Mouse (Mus musculus) heart, postnatal 0 days (tissue): ENCODE data around the gene Slfn9. TPM values are rescaled to one million over a fixed set of nuclear protein-coding genes. Genes with fewer than 3 reads are reported as not detected.
A peak's percentile ranks its signal among the peaks of the same experiment; 100 is the strongest.

Source experiments
- ATAC-seq: fragments of 200-750 bp; cut with Nextera tagmentation; 2 replicates; pipeline ENCODE4 v1.8.0; 2017; ENCODE audit warnings: low read depth, moderate number of reproducible peaks, moderate library complexity; ENCODE audit not compliant: insufficient read depth
- DNase-seq: peaks from one replicate; pipeline ENCODE4 v3.0.0-alpha.2; 2016; ENCODE audit warnings: low spot score
- H3K27ac ChIP-seq: fragments of 300-500 bp; sonication (generic); 2 replicates; pipeline ENCODE4 v1.5.1; 2014; ENCODE audit warnings: low read depth, mild to moderate bottlenecking
- H3K27me3 ChIP-seq: fragments of 300-500 bp; sonication (generic); 2 replicates; pipeline ENCODE4 v1.6.1; 2014; ENCODE audit warnings: low read length, mixed read lengths; ENCODE audit not compliant: control insufficient read depth, insufficient read depth
- H3K36me3 ChIP-seq: fragments of 300-500 bp; sonication (generic); replicated peaks from 2 replicates; pipeline ENCODE4 v1.6.1; 2014; ENCODE audit warnings: low read length, mixed read lengths; ENCODE audit not compliant: control insufficient read depth, insufficient read depth
- H3K4me1 ChIP-seq: fragments of 300-500 bp; sonication (generic); 2 replicates; pipeline ENCODE4 v1.6.1; 2014; ENCODE audit warnings: antibody characterized with exemption; ENCODE audit not compliant: control insufficient read depth, insufficient read depth
- H3K4me2 ChIP-seq: fragments of 300-500 bp; sonication (generic); 2 replicates; pipeline ENCODE4 v1.6.1; 2014; ENCODE audit warnings: low read depth, mild to moderate bottlenecking, low read length, moderate library complexity
- H3K4me3 ChIP-seq: fragments of 300-500 bp; sonication (generic); 2 replicates; pipeline ENCODE4 v1.5.1; 2014; ENCODE audit warnings: low read depth, low read length
- H3K9ac ChIP-seq: fragments of 300-500 bp; sonication (generic); replicated peaks from 2 replicates; pipeline ENCODE4 v1.6.1; 2014; ENCODE audit warnings: low read depth, low read length, mixed read lengths
- H3K9me3 ChIP-seq: fragments of 300-500 bp; sonication (generic); replicated peaks from 2 replicates; pipeline ENCODE4 v1.6.1; 2016; ENCODE audit warnings: low read length; ENCODE audit not compliant: control insufficient read depth
- CTCF ChIP-seq: IDR thresholded peaks from 2 replicates; pipeline ENCODE4 v1.5.1; 2016; ENCODE audit warnings: antibody characterized with exemption, control low read depth, low read depth
- EP300 ChIP-seq: IDR thresholded peaks from 2 replicates; pipeline ENCODE4 v1.6.1; 2016; ENCODE audit warnings: antibody characterized with exemption, low read depth
- WGBS: fragments of 180-500 bp; shearing (Covaris S2); extraction: QIAGEN DNeasy Blood & Tissue Kit; methylation state at CpG from one replicate; pipeline ENCODE4 v1.1.7; 2014; 5-methylcytosine and 5-hydroxymethylcytosine counted together
- polyA plus RNA-seq: library from polyadenylated mRNA; unstranded; fragments of >200 nt; fragmentation: Nextera tagmentation; extraction: Ambion mirVana; gene quantifications from 2 replicates; pipeline ENCODE4 v1.2.1, GENCODE M21; 2015
- total RNA-seq: library from RNA; depleted of rRNA; stranded (reverse); fragments of >200 nt; gene quantifications from 2 replicates; pipeline ENCODE4 v1.2.3, GENCODE M21; 2014; ENCODE audit warnings: low replicate concordance

The Slfn9 gene
- total and polyA plus RNA-seq, 2 experiments from 2014 or later, result 3.1 to 4.9 TPM

GRCm38 (mm10) chr11:82954631-82955030 is 37.0 kb downstream of the Slfn9 start:
- Histone ChIP-seq H3K9ac (no peak overlapping the region), H3K4me1 (peaks cover 10% of the 10 kb centered on the region), H3K36me3 (peaks cover 6% of the 10 kb centered on the region; the same call in 1 of the 2 replicates), H3K27ac (no peak overlapping the region), H3K27me3 (peaks cover 13% of the 10 kb centered on the region; the same call in 1 of the 2 replicates), H3K4me3 (0 out of 2 replicates have a peak overlapping the region, but pooled peaks have one; percentile 52), H3K9me3 (no peaks in the 10 kb centered on the region), H3K4me2 (peak overlapping the region; percentile 76)
- no peak for DNase-seq
- 78% methylated on average over 6 of the region's 6 CpGs for WGBS
- TF ChIP-seq EP300 (no peak), CTCF (no peak)
- ATAC-seq, result no peak

DNA sequence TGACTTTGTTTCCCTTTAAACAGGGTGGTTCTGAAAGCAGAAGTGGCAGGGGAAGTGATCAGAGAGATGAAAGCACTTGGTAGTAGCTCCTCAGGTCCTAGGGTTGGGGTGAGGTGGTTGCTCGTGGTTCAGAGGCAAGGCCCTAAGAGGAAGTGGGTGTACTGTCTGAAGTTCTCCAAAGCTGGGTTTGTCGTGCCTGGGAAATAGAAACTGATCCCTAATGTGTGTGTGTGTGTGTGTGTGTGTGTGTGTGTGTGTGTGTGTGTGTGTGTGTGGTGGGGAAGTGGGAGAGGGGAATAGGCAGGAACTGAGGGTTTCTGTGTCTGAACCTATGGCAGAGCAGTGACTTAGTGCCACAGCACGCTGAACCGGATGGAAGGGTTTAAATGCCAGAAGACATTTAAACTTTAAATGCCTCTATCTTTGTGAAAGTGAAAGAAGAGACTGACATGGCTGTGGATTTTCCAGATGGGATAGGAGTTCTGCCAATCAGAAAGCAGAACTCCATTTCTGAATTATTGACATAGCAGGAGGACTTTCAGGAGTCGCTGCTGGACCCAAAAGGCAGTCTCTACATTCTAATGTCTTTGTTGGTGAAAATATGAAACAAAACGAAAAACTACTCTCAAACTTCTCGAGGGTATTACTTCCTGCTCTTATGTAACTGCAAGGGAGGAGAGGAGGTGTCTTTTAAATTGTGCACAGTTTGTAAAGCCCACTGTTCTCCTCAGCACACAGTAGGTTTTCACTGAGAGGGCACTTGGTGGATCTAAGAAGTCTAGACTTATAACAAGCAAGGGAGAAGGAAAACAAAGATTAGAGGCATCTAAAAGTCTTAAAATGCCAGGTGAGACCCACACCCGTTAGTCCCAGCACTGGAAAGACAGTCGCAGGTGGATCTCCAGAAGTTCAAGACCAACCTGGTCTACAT is 38.8 kb downstream of the Slfn9 start:
- WGBS, result 46% methylated on average over 9 of the region's 9 CpGs
- TF ChIP-seq CTCF (no peak), EP300 (no peak)
- Histone ChIP-seq H3K4me3 (peak overlapping the region; percentile 52), H3K4me2 (peak overlapping the region; percentile 76), H3K4me1 (peaks cover 10% of the 10 kb centered on the region), H3K36me3 (no peaks in the 10 kb centered on the region), H3K27ac (peak overlapping the region; percentile 91), H3K9me3 (no peaks in the 10 kb centered on the region), H3K27me3 (peaks cover 13% of the 10 kb centered on the region; the same call in 1 of the 2 replicates), H3K9ac (peak overlapping the region; percentile 55; the same call in 1 of the 2 replicates)
- peak; percentile 38 for DNase-seq
- ATAC-seq, result peak; percentile 28; the same call in 1 of the 2 replicates

DNA sequence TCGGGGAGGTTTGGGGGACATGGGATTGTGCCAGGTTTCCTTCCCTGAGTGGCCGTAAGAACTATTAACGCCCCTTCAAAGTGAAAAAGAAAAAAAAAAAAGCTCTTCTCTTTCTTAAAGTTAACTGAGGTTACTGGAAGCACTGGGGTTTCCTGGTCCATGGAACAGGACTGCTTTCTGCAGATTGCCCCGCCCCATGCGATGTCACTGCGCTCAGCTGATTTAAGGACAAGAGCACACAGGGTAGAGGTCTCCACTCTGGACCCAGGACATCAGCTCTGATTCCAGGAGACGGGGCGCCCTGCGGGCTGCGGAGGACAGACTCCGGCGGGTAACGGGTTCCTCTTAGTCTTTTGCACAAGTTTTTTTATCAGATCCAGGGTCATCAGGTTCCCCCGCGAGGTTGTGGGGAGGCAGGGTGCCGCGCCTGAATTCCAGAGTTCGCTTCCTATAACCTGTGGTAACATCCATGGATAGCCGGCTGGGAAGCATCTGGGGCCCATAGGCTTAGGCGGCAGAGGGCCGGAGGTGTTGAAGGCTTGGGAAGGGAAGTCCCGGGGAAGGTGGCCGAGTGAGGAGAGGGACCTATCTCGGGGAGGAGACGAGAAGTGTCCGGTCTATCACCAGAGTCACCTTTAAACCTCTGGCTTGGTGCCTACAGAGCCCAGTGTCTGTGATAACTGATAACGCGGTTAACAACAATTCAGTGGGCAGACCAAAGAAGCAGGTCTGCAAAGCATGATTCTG is 39.6 kb downstream of the Slfn9 start:
- Histone ChIP-seq H3K4me2 (peak overlapping the region; percentile 76), H3K27ac (peak overlapping the region; percentile 91), H3K4me3 (peak overlapping the region; percentile 52), H3K4me1 (peaks cover 15% of the 10 kb centered on the region), H3K9ac (peak overlapping the region; percentile 55), H3K27me3 (peaks cover 13% of the 10 kb centered on the region; the same call in 1 of the 2 replicates), H3K36me3 (no peaks in the 10 kb centered on the region), H3K9me3 (no peaks in the 10 kb centered on the region)
- 6% methylated on average over 28 of the region's 28 CpGs for WGBS
- peak; percentile 85 for DNase-seq
- TF ChIP-seq EP300 (no peak), CTCF (no peak)
- peak; percentile 79 for ATAC-seq

- DNase-seq (peak; percentile 73), ATAC-seq (peak; percentile 76)
- H3K27me3 ChIP-seq, result peaks cover 13% of the 10 kb centered on the region; the same call in 1 of the 2 replicates
- H3K27ac ChIP-seq, result peak within 1 kb of the TSS; percentile 91
- H3K9ac ChIP-seq, result peak within 1 kb of the TSS; percentile 55
- H3K9me3 ChIP-seq, result no peaks in the 10 kb centered on the region
- H3K4me1 ChIP-seq, result peaks cover 15% of the 10 kb centered on the region
- peak within 1 kb of the TSS; percentile 52 for H3K4me3 ChIP-seq
- H3K36me3 ChIP-seq, result no peaks in the 10 kb centered on the region
- H3K4me2 ChIP-seq, result peak within 1 kb of the TSS; percentile 76
- 10% methylated on average over 10 of the region's 10 CpGs for WGBS
- TF ChIP-seq CTCF (no peak), EP300 (0 out of 2 replicates have a peak, but pooled peaks have one; percentile 32)
Measured at GRCm38 (mm10) chr11:82950736-82951481, 40.7 kb downstream of the Slfn9 start, which contains the start of gene Slfn5. Gene Slfn5, plus strand, starts transcription at chr11:82951349.

DNA sequence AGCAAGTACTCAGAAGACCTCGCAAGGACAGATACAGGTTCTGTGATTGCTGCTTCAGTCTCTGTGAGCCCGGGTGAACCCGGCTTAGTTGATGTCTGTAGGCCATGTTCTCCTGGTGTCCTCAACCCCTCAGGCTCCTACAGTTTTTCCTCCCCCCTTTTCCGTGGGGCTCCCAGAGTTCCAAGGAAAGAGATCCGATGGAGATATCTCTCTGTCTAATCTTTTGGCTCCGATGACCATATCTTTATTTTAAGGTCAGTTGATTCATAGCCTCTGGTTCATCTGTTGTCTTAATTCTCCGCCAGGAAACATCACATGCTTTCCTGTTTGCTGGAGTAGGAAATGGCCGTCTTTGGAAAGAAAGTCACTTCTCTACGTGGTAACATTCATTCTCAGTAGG is 42.6 kb downstream of the Slfn9 start:
- peaks cover 24% of the 10 kb centered on the region for H3K4me1 ChIP-seq
- H3K27ac ChIP-seq, result peak overlapping the region; percentile 91
- no peaks in the 10 kb centered on the region for H3K9me3 ChIP-seq
- H3K27me3 ChIP-seq, result peaks cover 13% of the 10 kb centered on the region; the same call in 1 of the 2 replicates
- no peaks in the 10 kb centered on the region for H3K36me3 ChIP-seq
- no peak overlapping the region for H3K9ac ChIP-seq
- WGBS, result 63% methylated on average over 9 of the region's 9 CpGs
- ATAC-seq (no peak), DNase-seq (no peak)
- H3K4me2 ChIP-seq, result 0 out of 2 replicates have a peak overlapping the region, but pooled peaks have one; percentile 25
- TF ChIP-seq EP300 (peak; percentile 65; the same call in 1 of the 2 replicates), CTCF (no peak)
- H3K4me3 ChIP-seq, result no peak overlapping the region
